Mouse (Mus musculus) c-Kit-positive CD71-positive TER-119-negative erythroid progenitor cells, embryonic 14.5 days (primary cell): ENCODE data around the gene Rbm20.

Experiments used
- DNase-seq: peaks from one replicate; pipeline ENCODE4 v3.0.0-alpha.2; 2013; ENCODE audit warnings: low read depth

The Rbm20 gene

GRCm38 (mm10) chr19:53885450-53885849, 208.3 kb downstream of the Rbm20 start:
- DNase-seq, result no peak

- no peak for DNase-seq
These were observed 209.7 kb downstream of the Rbm20 start for GRCm38 (mm10) chr19:53886576-53887370.

DNA sequence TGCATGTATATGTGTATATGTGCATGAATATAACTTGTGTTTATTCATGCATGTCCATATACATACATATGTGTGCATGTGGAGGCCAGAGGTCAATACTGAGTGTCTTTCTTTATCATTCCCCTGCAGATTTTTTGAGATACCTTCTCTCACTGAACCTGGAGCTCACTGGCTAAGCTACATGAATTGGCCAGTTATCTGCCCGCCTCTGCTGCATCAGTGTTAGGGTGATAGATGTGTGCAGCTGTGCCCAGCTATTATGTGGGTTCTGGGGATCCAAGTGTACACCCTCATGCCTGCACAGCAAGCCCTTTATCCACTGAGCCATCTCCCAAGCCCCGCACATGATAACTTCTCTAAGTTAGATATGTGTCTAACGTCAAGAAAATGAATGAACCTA, 210.7 kb downstream of the Rbm20 start:
- DNase-seq, result no peak

- DNase-seq, result no peak
These were observed 211.2 kb downstream of the Rbm20 start for GRCm38 (mm10) chr19:53888331-53888730.

DNA sequence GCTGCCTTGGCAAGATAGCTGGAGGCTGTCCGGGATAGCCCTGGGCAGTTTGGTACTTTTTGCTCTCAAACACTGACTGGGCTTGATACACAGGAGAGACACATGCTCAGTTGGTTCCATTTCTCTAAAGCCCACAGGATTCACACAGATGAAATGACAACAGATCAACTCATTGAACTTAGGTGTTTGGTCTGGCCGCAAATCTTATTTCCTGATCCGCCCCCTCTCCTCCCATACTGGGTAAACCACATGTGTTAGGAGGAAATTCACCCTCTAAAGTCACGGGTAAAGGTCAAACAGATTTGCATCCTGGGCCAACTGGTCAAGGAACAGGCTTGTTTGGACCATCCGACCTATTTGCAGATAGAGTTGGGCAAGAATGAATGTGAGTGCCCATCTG, 212.4 kb downstream of the Rbm20 start:
- DNase-seq, result no peak

DNA sequence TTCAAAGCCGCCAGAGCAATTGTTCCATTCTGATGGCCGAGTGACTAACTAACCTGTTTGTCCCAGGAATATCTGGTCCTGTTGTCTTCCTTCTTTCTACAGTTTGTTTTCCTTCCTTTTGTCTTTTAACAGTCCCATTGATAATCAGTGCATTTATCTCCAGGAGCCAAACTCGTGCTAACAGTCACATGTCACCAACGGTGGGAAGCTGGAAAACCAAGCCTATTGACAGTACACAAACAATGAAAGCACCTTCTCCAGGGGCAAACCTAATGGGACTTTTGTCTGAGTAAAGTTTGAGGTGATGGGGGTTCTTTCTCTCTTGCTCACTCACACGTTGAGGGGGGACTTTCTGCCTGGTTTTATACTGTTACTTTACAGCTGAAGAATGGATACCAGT, 213.2 kb downstream of the Rbm20 start:
- no peak for DNase-seq

- no peak for DNase-seq
These were observed 213.7 kb downstream of the Rbm20 start for GRCm38 (mm10) chr19:53890781-53891251.

GRCm38 (mm10) chr19:53891569-53891968, 214.5 kb downstream of the Rbm20 start:
- DNase-seq, result no peak

GRCm38 (mm10) chr19:53892061-53892460, 215.0 kb downstream of the Rbm20 start, which contains the start of gene Pdcd4:
Gene Pdcd4, plus strand, starts transcription at chr19:53892231.
- DNase-seq, result no peak

DNA sequence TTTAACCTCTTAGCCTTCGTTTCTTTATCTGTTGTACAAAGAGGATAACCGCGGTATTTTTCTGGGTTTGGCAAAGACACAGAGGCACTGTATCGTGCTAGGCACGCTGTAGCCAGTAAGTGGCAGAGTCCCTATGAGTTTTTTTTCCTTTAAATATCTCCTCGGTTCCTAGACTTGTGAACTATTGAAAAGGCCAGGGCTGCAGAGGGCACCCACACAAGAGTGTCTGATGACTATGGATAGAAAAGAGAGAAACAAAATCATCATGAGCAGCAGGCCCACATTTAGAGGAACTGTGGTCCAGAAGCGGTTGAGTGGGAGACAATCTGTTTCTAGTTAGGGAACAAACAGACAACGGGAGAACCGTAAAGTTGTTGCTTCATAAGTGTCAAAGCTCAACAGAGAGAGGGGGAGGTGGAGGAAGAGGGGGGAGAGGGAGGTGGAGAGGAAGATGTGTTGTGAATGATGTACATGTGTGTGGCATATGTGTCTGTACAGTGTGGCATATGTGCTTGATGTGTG, 215.8 kb downstream of the Rbm20 start:
- no peak for DNase-seq

DNA sequence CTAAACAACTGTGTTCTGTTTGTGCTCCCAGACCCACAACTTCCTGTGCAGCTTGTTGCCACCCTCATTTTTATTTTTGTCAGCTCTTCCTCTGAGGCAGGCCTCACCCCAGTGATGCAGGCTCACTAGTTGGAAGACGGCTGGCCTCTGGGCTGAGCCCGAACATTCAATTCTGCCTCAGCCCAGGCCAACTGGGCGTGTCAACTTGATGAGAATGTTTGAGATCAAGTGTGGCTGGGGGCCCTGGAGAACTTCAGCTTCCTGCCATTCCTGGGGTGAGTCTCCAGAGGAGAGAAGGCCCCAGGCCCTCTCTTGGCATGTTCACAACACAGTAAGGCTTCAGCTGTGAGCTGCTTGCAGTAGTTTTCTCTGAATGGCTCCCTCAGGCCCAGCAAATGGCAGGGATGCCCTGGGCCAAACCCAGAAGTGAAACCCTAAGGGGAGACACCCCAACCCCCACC, 216.6 kb downstream of the Rbm20 start:
- no peak for DNase-seq

- no peak for DNase-seq
These were observed 217.5 kb downstream of the Rbm20 start for GRCm38 (mm10) chr19:53894538-53895121.

GRCm38 (mm10) chr19:53898046-53898445, 220.9 kb downstream of the Rbm20 start:
- no peak for DNase-seq

- no peak for DNase-seq
These were observed 221.4 kb downstream of the Rbm20 start for GRCm38 (mm10) chr19:53898498-53898897.

DNA sequence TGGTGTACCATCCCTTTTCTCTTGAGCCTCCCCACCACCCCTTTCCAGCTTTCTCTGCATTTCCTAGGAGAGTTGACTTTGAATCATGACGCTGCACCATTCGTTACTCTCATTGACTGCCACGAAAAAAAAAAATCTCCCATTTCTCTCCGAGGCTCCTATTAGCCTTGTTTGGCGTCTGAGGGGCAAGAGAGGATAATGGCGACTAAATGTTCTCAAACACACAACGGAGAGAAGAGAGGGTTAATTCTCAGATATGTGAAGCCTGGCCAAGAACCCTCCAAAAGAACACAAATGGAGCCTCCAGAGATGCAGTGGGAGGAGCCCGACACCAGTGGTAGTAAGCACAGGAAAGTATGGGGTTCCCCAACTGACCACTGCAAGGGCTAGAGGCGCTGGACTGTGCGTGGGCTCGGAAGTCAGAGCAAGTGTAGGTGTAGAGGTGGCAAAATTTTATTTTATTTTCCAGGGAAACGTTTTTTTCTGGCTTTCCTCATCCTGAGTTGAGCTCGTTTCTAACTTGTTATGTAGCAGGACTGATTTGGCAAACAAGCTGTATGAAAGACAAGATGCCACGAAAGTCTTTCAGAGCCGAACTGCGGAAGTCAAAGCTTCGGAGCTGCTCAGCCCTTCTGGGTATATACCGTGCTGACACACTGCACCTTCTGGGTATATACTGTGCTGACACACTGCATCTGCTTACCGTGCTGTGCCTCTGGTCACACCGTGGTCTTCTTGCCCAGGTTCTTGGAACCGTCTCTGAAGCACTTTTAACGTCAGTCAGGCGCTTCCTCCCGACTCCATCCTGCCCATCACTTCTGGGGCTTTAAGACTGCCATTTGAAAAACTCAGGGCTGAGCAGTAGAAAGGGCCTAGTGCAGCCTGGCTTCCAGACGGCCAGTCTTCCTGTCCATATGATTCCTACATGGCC, 222.1 kb downstream of the Rbm20 start:
- DNase-seq, result no peak

GRCm38 (mm10) chr19:53899941-53900610, 223.0 kb downstream of the Rbm20 start:
- no peak for DNase-seq

DNA sequence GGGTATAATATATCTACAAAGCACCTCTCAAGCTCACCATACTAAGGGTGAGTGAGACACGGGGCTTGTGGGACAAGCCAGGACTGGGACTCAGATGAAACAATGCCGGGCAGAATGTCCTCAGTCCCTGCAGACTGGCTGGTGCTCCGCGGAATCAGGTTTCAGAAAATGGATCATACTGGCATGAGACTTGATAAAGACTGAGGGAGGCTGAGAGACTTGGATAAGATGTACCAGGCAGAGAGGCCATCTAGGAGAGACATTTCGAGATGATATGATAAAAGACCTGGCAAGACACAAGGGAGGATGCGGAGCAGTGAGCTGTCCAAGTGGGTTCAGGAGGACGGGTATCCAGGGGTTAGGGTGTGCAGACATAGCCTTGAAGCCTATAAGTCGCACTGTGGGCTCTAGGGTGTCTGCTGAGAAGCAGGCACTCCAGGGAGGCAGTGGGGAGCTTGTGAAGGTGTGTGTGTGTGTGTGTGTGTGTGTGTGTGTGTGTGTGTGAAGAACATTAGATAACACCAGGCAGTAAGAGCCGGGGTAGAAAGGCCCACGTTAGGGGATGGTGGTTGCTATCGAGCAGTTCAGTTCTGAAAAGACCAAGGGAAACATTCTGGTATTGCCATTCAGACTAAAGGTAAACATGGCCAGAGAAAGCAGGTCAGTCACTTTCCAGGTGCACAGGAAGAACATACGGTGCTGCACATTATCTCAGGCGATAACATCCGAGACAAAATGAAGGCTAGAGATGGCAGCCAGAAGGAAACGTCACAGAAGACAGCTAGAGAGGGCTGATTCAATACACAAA, 225.0 kb downstream of the Rbm20 start:
- no peak for DNase-seq

GRCm38 (mm10) chr19:53902739-53903487, 225.8 kb downstream of the Rbm20 start:
- peak; percentile 95 for DNase-seq

DNA sequence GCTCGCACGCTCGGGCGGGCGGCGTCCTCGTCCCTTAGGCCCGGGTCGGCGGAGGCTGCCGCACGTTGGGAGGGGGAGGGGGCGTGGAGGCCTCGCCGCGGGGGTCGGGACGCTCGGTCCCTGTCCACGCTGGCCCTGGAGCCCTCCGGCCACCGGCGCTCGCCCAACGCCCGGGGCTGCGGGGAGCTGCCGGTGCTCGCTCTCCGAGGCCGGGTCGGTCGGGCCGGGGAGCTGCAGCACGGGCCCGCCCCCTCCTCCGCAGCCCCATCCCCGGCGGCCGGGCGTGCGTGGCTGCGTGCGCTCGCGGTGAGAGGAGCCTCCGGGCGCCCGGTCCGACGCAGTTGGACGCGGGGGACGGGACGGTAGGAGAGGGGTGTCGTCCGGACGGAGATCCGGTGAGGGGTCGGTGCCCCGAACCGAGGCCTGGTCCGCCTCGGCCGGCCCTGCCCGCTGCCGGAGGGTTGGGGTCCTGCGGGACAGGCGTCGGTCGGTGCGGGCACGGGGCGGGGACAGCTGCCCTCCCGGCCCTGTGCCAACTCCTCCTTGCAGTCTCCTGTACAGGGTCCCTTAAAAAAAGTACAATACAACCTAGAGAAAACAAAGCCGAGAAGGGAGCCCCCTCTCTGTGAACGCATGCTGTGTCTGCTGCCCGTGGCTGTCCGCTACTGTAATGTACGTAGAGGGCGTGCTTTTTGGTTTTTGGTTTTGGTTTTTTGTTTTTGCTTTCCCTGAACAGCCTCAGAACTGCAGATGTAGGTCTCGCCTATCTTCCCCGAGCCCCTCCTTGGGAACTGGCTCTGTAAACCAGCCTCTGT, 226.6 kb downstream of the Rbm20 start:
- DNase-seq, result no peak
